Mouse (Mus musculus): Measurements from ENCODE around the gene Mark4. TPM values are rescaled to one million over a fixed set of nuclear protein-coding genes. Genes with fewer than 3 reads are reported as not detected.
A peak's percentile ranks its signal among the peaks of the same experiment; 100 is the strongest.

The Mark4 gene
- polyA plus RNA-seq, 1 experiment from 2014 or later = 16.4 TPM

DNA sequence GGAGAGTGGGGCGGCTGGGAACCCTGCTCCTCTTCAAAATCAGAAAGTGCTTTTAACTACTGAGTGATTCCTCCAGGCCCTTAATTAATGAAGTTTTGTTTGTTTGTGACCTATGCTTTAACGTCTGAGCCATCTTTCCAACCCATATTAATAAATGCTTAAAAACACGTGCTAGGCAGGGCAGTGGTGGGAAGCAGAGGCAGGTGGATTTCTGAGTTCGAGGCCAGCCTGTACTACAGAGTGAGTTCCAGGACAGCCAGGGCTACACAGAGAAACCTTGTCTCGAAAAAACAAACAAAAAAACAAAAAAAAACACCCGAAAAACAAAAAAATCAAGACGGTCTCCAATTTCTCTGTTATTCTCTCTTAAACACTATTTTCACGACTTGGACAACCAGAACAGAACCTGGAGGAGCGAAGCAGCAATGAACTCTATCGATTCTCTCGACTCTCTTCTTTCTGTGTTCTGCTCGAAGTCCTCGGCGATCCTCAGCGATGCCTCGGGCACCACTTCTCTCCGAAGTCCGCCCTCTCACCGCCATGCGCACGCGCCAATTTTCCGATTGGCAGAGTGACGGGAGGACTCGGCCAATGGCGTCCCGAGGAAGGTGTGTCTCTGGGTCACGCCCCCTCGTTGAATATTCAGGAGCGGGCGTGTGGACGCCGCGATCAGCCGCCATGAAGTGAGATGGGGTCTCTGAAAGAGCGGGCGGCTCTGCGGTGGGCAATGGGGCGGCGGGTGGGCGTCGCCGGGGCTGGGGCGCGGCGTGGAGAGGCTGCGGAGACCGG, 77.0 kb downstream of the Mark4 start, which contains the start of gene Ercc2:
TSS of gene Ercc2 (plus strand) at position 634 of the 789 bp plus-strand sequence.
- peak within 1 kb of the TSS; percentile 96 for H3K4me3 ChIP-seq
- peak; percentile 97 for ATAC-seq (ENCODE audit: low FRiP score, low read depth)
- WGBS = 6% methylated on average over 47 of the region's 48 CpGs
- peak within 1 kb of the TSS; percentile 58 for H3K27ac ChIP-seq (replicated peaks)
- peak within 1 kb of the TSS; percentile 95 for H3K9ac ChIP-seq (replicated peaks)
- no peaks in the 10 kb centered on the region for H3K9me3 ChIP-seq
- H3K4me1 ChIP-seq = peaks cover 16% of the 10 kb centered on the region
- peak within 1 kb of the TSS; percentile 76 for H3K4me2 ChIP-seq (replicated peaks)
- peaks cover 27% of the 10 kb centered on the region for H3K36me3 ChIP-seq
- no peaks in the 10 kb centered on the region for H3K27me3 ChIP-seq

DNA sequence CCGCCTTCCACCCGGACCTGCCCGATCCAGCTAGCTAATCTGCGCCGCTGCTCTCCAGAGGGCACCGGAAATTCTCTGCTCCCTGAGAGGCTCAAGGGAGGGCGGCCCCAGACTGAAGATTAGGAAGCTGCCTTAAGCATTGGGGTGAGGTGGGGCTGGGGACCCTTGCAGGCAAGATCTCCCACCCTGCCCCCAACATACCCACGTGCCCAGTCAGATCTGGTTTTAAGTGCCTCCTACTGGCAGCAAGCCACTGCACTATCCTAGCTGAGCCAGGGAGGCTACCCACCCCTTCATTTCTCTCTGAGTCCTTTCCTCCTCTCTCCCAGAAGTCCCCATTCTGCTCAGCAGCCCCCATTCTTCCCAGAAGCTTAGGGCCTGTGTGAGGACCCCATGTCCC, 80.6 kb downstream of the Mark4 start:
- Histone ChIP-seq H3K36me3 (0 out of 2 replicates have a peak, but pooled peaks cover 1% of the 10 kb centered on the region), H3K9me3 (no peaks in the 10 kb centered on the region), H3K4me3 (no peak overlapping the region), H3K27ac (replicated peaks) (no peak overlapping the region), H3K9ac (replicated peaks) (no peak overlapping the region), H3K27me3 (no peaks in the 10 kb centered on the region), H3K4me1 (peaks cover 7% of the 10 kb centered on the region), H3K4me2 (replicated peaks) (no peak overlapping the region)
- ATAC-seq (ENCODE audit: low FRiP score, low read depth) = no peak
- WGBS = 75% methylated on average over 8 of the region's 8 CpGs

DNA sequence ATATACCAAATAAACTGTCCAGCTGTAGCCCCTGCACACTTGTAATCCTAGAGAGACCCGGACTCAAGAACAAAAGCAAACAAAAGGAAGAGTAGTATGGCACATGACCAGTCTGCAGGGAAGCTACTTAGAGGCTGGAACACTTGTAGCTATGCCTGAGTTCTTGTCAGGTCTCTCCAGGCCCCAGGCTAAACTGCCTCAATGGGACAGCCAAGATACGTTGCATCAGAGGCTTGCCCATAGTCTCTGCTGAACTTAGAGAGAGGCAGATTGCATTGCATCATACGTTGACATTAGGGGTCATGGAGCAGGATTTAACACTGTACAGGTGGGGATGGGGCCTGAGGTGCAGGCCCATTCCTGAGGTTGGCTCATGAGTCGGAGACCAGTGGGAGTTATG, 82.6 kb downstream of the Mark4 start:
- H3K36me3 ChIP-seq = 0 out of 2 replicates have a peak, but pooled peaks cover 3% of the 10 kb centered on the region
- H3K4me3 ChIP-seq = no peak overlapping the region
- no peak overlapping the region for H3K4me2 ChIP-seq (replicated peaks)
- no peak overlapping the region for H3K27ac ChIP-seq (replicated peaks)
- no peak overlapping the region for H3K9ac ChIP-seq (replicated peaks)
- no peaks in the 10 kb centered on the region for H3K4me1 ChIP-seq
- no peak for ATAC-seq (ENCODE audit: low FRiP score, low read depth)
- H3K9me3 ChIP-seq = no peaks in the 10 kb centered on the region
- 87% methylated on average over 4 of the region's 4 CpGs for WGBS
- no peaks in the 10 kb centered on the region for H3K27me3 ChIP-seq

DNA sequence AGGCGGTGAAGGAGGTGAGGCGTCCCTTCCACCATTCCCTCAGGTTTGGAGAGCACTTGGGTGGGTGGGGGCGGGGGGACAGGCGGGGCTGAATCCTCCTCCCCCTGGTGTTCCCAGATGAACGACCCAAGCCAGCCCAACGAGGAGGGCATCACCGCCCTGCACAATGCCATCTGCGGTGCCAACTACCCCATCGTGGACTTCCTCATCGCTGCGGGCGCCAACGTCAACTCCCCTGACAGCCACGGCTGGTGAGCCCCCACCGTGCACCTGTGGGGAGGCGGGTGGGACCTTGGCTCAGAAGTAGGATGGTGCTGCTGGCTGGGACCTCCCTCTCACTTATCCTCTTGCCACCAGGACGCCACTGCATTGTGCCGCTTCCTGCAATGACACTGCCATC, 83.3 kb downstream of the Mark4 start:
- Histone ChIP-seq H3K36me3 (0 out of 2 replicates have a peak, but pooled peaks cover 3% of the 10 kb centered on the region), H3K9me3 (no peaks in the 10 kb centered on the region), H3K27ac (replicated peaks) (no peak overlapping the region), H3K4me3 (no peak overlapping the region), H3K4me1 (no peaks in the 10 kb centered on the region), H3K4me2 (replicated peaks) (no peak overlapping the region), H3K27me3 (no peaks in the 10 kb centered on the region), H3K9ac (replicated peaks) (no peak overlapping the region)
- 83% methylated on average over 18 of the region's 18 CpGs for WGBS
- no peak for ATAC-seq (ENCODE audit: low FRiP score, low read depth)

MicroRNA genes within 50 kb of the gene (microRNA counts, 519-probe panel; counts per million panel counts)
- microRNA mmu-miR-343 = not detected

Small RNA genes lying within 50 kb of the gene (microRNA-seq; reads per million reads assigned to microRNA genes)
- gene Mir343 = not detected

Other genes starting within 250 kb of the Mark4 start
- 1.6 and 2.0 TPM in 2 replicates for gene Gpr4, start 246.3 kb downstream of the Mark4 start, polyA plus RNA-seq (2016; fragmentation: Nextera tagmentation; extraction: Ambion mirVana)
- gene Opa3, start 230.5 kb downstream of the Mark4 start, polyA plus RNA-seq (2016; fragmentation: Nextera tagmentation; extraction: Ambion mirVana) = 41.8 and 43.7 TPM in 2 replicates
- gene Vasp, start 187.0 kb downstream of the Mark4 start, polyA plus RNA-seq (2016; fragmentation: Nextera tagmentation; extraction: Ambion mirVana) = 44.9 and 47.1 TPM in 2 replicates
- gene Ppm1n, start 178.8 kb downstream of the Mark4 start, polyA plus RNA-seq (2016; fragmentation: Nextera tagmentation; extraction: Ambion mirVana) = 0.20 and 0.32 TPM in 2 replicates
- gene Rtn2, start 176.2 kb downstream of the Mark4 start, polyA plus RNA-seq (2016; fragmentation: Nextera tagmentation; extraction: Ambion mirVana) = 74.6 and 79.7 TPM in 2 replicates
- gene Fosb, start 148.8 kb downstream of the Mark4 start, polyA plus RNA-seq (2016; fragmentation: Nextera tagmentation; extraction: Ambion mirVana) = 0.20 TPM in 1 of 2 replicates, not detected in the other
- 103 and 114 TPM in 2 replicates for gene Ercc1, start 114.0 kb downstream of the Mark4 start, polyA plus RNA-seq (2016; fragmentation: Nextera tagmentation; extraction: Ambion mirVana)
- 19.1 and 20.6 TPM in 2 replicates for gene Cd3eap, start 99.3 kb downstream of the Mark4 start, polyA plus RNA-seq (2016; fragmentation: Nextera tagmentation; extraction: Ambion mirVana)
- 3.6 and 4.1 TPM in 2 replicates for gene Ppp1r13l, start 99.1 kb downstream of the Mark4 start, polyA plus RNA-seq (2016; fragmentation: Nextera tagmentation; extraction: Ambion mirVana)
- gene Ercc2, start 76.8 kb downstream of the Mark4 start, polyA plus RNA-seq (2016; fragmentation: Nextera tagmentation; extraction: Ambion mirVana) = 27.5 and 30.3 TPM in 2 replicates
- gene Klc3, start 54.7 kb downstream of the Mark4 start, polyA plus RNA-seq (2016; fragmentation: Nextera tagmentation; extraction: Ambion mirVana) = 1.1 and 2.7 TPM in 2 replicates
- gene Ckm, start 54.0 kb downstream of the Mark4 start, polyA plus RNA-seq (2016; fragmentation: Nextera tagmentation; extraction: Ambion mirVana) = 0.12 TPM in 1 of 2 replicates, not detected in the other
- 0.42 and 0.61 TPM in 2 replicates for gene Exoc3l2, start 4.5 kb upstream of the Mark4 start, polyA plus RNA-seq (2016; fragmentation: Nextera tagmentation; extraction: Ambion mirVana)
- 4.3 and 5.0 TPM in 2 replicates for gene Bloc1s3, start 49.5 kb upstream of the Mark4 start, polyA plus RNA-seq (2016; fragmentation: Nextera tagmentation; extraction: Ambion mirVana)
- 41.5 and 41.7 TPM in 2 replicates for gene Trappc6a, start 49.6 kb upstream of the Mark4 start, polyA plus RNA-seq (2016; fragmentation: Nextera tagmentation; extraction: Ambion mirVana)
- 0.06 TPM in 1 of 2 replicates, not detected in the other for gene Nkpd1, start 59.0 kb upstream of the Mark4 start, polyA plus RNA-seq (2016; fragmentation: Nextera tagmentation; extraction: Ambion mirVana)
- gene Ppp1r37, start 104.3 kb upstream of the Mark4 start, polyA plus RNA-seq (2016; fragmentation: Nextera tagmentation; extraction: Ambion mirVana) = 37.2 and 38.8 TPM in 2 replicates
- 0.14 and 0.27 TPM in 2 replicates for gene Zfp296, start 118.5 kb upstream of the Mark4 start, polyA plus RNA-seq (2016; fragmentation: Nextera tagmentation; extraction: Ambion mirVana)
- 129 and 132 TPM in 2 replicates for gene Gemin7, start 118.8 kb upstream of the Mark4 start, polyA plus RNA-seq (2016; fragmentation: Nextera tagmentation; extraction: Ambion mirVana)
- 71.7 and 74.3 TPM in 2 replicates for gene Clasrp, start 145.7 kb upstream of the Mark4 start, polyA plus RNA-seq (2016; fragmentation: Nextera tagmentation; extraction: Ambion mirVana)
- 4.2 and 4.9 TPM in 2 replicates for gene Relb, start 170.6 kb upstream of the Mark4 start, polyA plus RNA-seq (2016; fragmentation: Nextera tagmentation; extraction: Ambion mirVana)
- gene Clptm1, start 206.2 kb upstream of the Mark4 start, polyA plus RNA-seq (2016; fragmentation: Nextera tagmentation; extraction: Ambion mirVana) = 103 and 106 TPM in 2 replicates
- gene Apoc2, start 219.1 kb upstream of the Mark4 start, polyA plus RNA-seq (2016; fragmentation: Nextera tagmentation; extraction: Ambion mirVana) = 0.45 TPM in 1 of 2 replicates, not detected in the other
- not detected in 2 replicates for gene Gm44805, start 222.6 kb upstream of the Mark4 start, polyA plus RNA-seq (2016; fragmentation: Nextera tagmentation; extraction: Ambion mirVana)
- 0.08 TPM in 1 of 2 replicates, not detected in the other for gene Apoc4, start 222.7 kb upstream of the Mark4 start, polyA plus RNA-seq (2016; fragmentation: Nextera tagmentation; extraction: Ambion mirVana)
- gene Apoc1, start 233.8 kb upstream of the Mark4 start, polyA plus RNA-seq (2016; fragmentation: Nextera tagmentation; extraction: Ambion mirVana) = 1.3 and 1.8 TPM in 2 replicates
- gene Apoe, start 240.4 kb upstream of the Mark4 start, polyA plus RNA-seq (2016; fragmentation: Nextera tagmentation; extraction: Ambion mirVana) = 203 and 260 TPM in 2 replicates